Mouse (Mus musculus): Measurements from ENCODE around the gene Wdr48. TPM values are rescaled to one million over a fixed set of nuclear protein-coding genes. Genes with fewer than 3 reads are reported as not detected.
A peak's percentile ranks its signal among the peaks of the same experiment; 100 is the strongest.

Wdr48 gene
- polyA plus RNA-seq, 1 experiment from 2014 or later, result 75.6 TPM

GRCm38 (mm10) chr9:119909931-119910330 is 15.3 kb downstream of the Wdr48 start:
- H3K4me1 ChIP-seq (ENCODE audit: control insufficient read depth, insufficient read depth, low read length), result no peaks in the 10 kb centered on the region
- no peak overlapping the region for H3K9ac ChIP-seq (replicated peaks; ENCODE audit: low read length)
- H3K4me3 ChIP-seq (replicated peaks; ENCODE audit: low read depth, low read length), result no peak overlapping the region
- H3K36me3 ChIP-seq (ENCODE audit: control insufficient read depth, insufficient read depth, low read length), result peaks cover 98% of the 10 kb centered on the region
- H3K27me3 ChIP-seq (ENCODE audit: control insufficient read depth, insufficient read depth, low read length), result no peaks in the 10 kb centered on the region
- H3K9me3 ChIP-seq (ENCODE audit: control insufficient read depth, low read length), result no peaks in the 10 kb centered on the region
- H3K27ac ChIP-seq (replicated peaks; ENCODE audit: low read depth, low read length), result no peak overlapping the region
- WGBS, result 90% methylated on average over 3 of the region's 3 CpGs
- ATAC-seq (ENCODE audit: low FRiP score, low TSS enrichment) (no peak), DNase-seq (no peak)
- H3K4me2 ChIP-seq (ENCODE audit: low read length), result no peak overlapping the region

DNA sequence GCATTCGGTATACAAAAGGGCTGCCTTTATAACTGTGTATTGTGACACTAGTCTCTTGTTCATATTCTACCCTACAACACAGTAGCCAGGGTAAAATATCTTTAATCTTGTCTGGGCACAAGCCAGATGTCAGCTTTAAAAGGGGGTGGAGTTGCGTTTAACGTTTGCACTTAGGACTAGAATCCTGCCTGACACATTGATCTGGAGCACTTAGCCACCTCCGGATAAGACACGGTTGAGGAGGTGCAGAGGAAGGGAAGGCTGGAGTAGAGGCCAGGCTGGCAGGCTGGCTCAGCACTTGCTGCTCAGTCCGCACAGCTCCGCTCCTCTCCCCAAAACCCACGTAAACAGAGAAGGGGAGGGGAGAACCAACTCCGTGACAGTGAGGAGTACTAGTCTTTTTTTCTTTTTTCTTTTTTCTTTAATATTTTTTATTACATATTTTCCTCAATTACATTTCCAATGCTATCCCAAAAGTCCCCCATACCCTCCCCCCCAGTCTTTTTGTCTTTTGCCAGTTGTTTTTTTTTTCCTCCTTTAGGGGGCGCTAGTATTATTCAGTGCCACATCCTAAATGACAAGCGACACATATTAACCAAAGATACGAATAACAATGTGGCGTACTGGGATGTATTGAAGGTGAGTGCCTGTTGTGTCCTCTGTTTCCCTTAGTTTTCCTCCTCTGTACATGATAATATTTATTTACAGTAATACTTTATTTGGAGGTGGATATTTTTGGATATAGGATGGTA is 18.6 kb downstream of the Wdr48 start:
- no peak overlapping the region for H3K9ac ChIP-seq (replicated peaks; ENCODE audit: low read length)
- no peaks in the 10 kb centered on the region for H3K27me3 ChIP-seq (ENCODE audit: control insufficient read depth, insufficient read depth, low read length)
- no peaks in the 10 kb centered on the region for H3K4me1 ChIP-seq (ENCODE audit: control insufficient read depth, insufficient read depth, low read length)
- peaks cover 93% of the 10 kb centered on the region for H3K36me3 ChIP-seq (ENCODE audit: control insufficient read depth, insufficient read depth, low read length)
- peak; percentile 53 for DNase-seq
- H3K27ac ChIP-seq (replicated peaks; ENCODE audit: low read depth, low read length), result no peak overlapping the region
- no peak for ATAC-seq (ENCODE audit: low FRiP score, low TSS enrichment)
- H3K4me3 ChIP-seq (replicated peaks; ENCODE audit: low read depth, low read length), result no peak overlapping the region
- H3K4me2 ChIP-seq (ENCODE audit: low read length), result no peak overlapping the region
- H3K9me3 ChIP-seq (ENCODE audit: control insufficient read depth, low read length), result no peaks in the 10 kb centered on the region
- WGBS, result 71% methylated on average over 13 of the region's 13 CpGs

GRCm38 (mm10) chr9:119919858-119920257 is 25.2 kb downstream of the Wdr48 start:
- 88% methylated on average over 1 of the region's 1 CpGs for WGBS
- Histone ChIP-seq H3K9me3 (ENCODE audit: control insufficient read depth, low read length) (no peaks in the 10 kb centered on the region), H3K4me3 (replicated peaks; ENCODE audit: low read depth, low read length) (no peak overlapping the region), H3K27me3 (ENCODE audit: control insufficient read depth, insufficient read depth, low read length) (no peaks in the 10 kb centered on the region), H3K4me1 (ENCODE audit: control insufficient read depth, insufficient read depth, low read length) (no peaks in the 10 kb centered on the region), H3K36me3 (ENCODE audit: control insufficient read depth, insufficient read depth, low read length) (peaks cover 91% of the 10 kb centered on the region), H3K27ac (replicated peaks; ENCODE audit: low read depth, low read length) (no peak overlapping the region), H3K9ac (replicated peaks; ENCODE audit: low read length) (no peak overlapping the region), H3K4me2 (ENCODE audit: low read length) (no peak overlapping the region)
- no peak for ATAC-seq (ENCODE audit: low FRiP score, low TSS enrichment)
- DNase-seq, result no peak

GRCm38 (mm10) chr9:119923462-119923861 is 28.8 kb downstream of the Wdr48 start:
- H3K36me3 ChIP-seq (ENCODE audit: control insufficient read depth, insufficient read depth, low read length), result peaks cover 95% of the 10 kb centered on the region
- no peak overlapping the region for H3K9ac ChIP-seq (replicated peaks; ENCODE audit: low read length)
- H3K4me3 ChIP-seq (replicated peaks; ENCODE audit: low read depth, low read length), result no peak overlapping the region
- WGBS, result 96% methylated on average over 4 of the region's 4 CpGs
- H3K27ac ChIP-seq (replicated peaks; ENCODE audit: low read depth, low read length), result no peak overlapping the region
- no peaks in the 10 kb centered on the region for H3K27me3 ChIP-seq (ENCODE audit: control insufficient read depth, insufficient read depth, low read length)
- no peaks in the 10 kb centered on the region for H3K9me3 ChIP-seq (ENCODE audit: control insufficient read depth, low read length)
- H3K4me2 ChIP-seq (ENCODE audit: low read length), result no peak overlapping the region
- ATAC-seq (ENCODE audit: low FRiP score, low TSS enrichment) (no peak), DNase-seq (no peak)
- no peaks in the 10 kb centered on the region for H3K4me1 ChIP-seq (ENCODE audit: control insufficient read depth, insufficient read depth, low read length)

DNA sequence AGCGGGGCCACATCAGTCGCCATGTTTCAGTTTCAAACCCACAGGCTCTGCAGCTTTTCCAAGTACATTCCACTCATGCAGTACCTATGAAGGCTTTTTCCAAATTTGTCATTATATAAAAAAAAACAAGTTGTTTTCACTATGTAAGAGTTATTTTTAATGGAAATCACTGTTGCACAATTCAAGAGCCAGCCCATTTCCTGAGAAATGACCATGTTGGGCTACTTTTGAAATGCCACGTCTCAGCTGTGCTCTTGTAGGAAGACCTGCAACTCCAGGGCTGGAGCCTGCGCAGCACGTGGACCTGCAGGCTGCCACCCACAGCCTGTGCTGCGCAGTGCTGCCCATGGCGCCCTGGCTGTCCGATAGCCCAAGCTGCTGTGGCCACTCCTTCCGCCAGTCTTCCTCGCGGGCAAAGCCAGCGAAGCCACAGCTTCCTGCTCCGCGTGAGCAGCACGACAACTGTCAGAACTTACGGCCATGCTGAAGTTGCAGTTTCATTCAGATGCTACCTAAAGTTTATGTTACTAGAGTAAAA is 30.5 kb downstream of the Wdr48 start:
- 94% methylated on average over 16 of the region's 16 CpGs for WGBS
- DNase-seq, result no peak
- Histone ChIP-seq H3K4me2 (ENCODE audit: low read length) (no peak overlapping the region), H3K27me3 (ENCODE audit: control insufficient read depth, insufficient read depth, low read length) (no peaks in the 10 kb centered on the region), H3K9ac (replicated peaks; ENCODE audit: low read length) (no peak overlapping the region), H3K36me3 (ENCODE audit: control insufficient read depth, insufficient read depth, low read length) (peaks cover 94% of the 10 kb centered on the region), H3K9me3 (ENCODE audit: control insufficient read depth, low read length) (no peaks in the 10 kb centered on the region), H3K27ac (replicated peaks; ENCODE audit: low read depth, low read length) (no peak overlapping the region), H3K4me3 (replicated peaks; ENCODE audit: low read depth, low read length) (no peak overlapping the region), H3K4me1 (ENCODE audit: control insufficient read depth, insufficient read depth, low read length) (no peaks in the 10 kb centered on the region)
- no peak for ATAC-seq (ENCODE audit: low FRiP score, low TSS enrichment)

- 80% methylated on average over 8 of the region's 8 CpGs for WGBS
- Histone ChIP-seq H3K27me3 (ENCODE audit: control insufficient read depth, insufficient read depth, low read length) (no peaks in the 10 kb centered on the region), H3K9me3 (ENCODE audit: control insufficient read depth, low read length) (no peaks in the 10 kb centered on the region), H3K9ac (replicated peaks; ENCODE audit: low read length) (no peak overlapping the region), H3K4me3 (replicated peaks; ENCODE audit: low read depth, low read length) (no peak overlapping the region), H3K4me2 (ENCODE audit: low read length) (no peak overlapping the region), H3K4me1 (ENCODE audit: control insufficient read depth, insufficient read depth, low read length) (no peaks in the 10 kb centered on the region), H3K27ac (replicated peaks; ENCODE audit: low read depth, low read length) (no peak overlapping the region), H3K36me3 (ENCODE audit: control insufficient read depth, insufficient read depth, low read length) (peaks cover 89% of the 10 kb centered on the region)
- ATAC-seq (ENCODE audit: low FRiP score, low TSS enrichment) (no peak), DNase-seq (no peak)
These were observed 31.1 kb downstream of the Wdr48 start for GRCm38 (mm10) chr9:119925729-119926128.

GRCm38 (mm10) chr9:119926497-119926896 is 31.8 kb downstream of the Wdr48 start:
- H3K27ac ChIP-seq (replicated peaks; ENCODE audit: low read depth, low read length), result no peak overlapping the region
- H3K4me1 ChIP-seq (ENCODE audit: control insufficient read depth, insufficient read depth, low read length), result no peaks in the 10 kb centered on the region
- DNase-seq (no peak), ATAC-seq (ENCODE audit: low FRiP score, low TSS enrichment) (no peak)
- WGBS, result 89% methylated on average over 5 of the region's 5 CpGs
- H3K27me3 ChIP-seq (ENCODE audit: control insufficient read depth, insufficient read depth, low read length), result no peaks in the 10 kb centered on the region
- H3K4me2 ChIP-seq (ENCODE audit: low read length), result no peak overlapping the region
- H3K9me3 ChIP-seq (ENCODE audit: control insufficient read depth, low read length), result no peaks in the 10 kb centered on the region
- no peak overlapping the region for H3K4me3 ChIP-seq (replicated peaks; ENCODE audit: low read depth, low read length)
- no peak overlapping the region for H3K9ac ChIP-seq (replicated peaks; ENCODE audit: low read length)
- peaks cover 84% of the 10 kb centered on the region for H3K36me3 ChIP-seq (ENCODE audit: control insufficient read depth, insufficient read depth, low read length)

DNA sequence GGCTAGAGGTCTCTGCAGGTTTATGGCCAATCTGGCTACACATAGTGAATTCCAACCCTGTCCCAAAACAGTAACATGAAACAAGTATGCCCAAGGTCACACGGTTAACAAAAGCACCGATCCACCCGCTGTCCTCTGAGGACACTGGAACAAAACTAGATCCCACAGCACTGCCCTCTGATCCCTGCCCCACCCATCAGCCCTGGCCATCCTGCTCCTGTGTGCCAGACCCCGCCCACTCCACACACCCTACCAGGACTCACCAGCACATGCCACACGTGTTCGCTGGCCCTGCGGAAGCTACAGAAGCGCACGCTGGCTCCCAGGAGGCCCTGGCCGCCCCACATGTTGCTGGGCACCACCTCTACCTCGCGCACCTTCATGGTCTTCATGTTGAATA is 37.7 kb downstream of the Wdr48 start:
- Histone ChIP-seq H3K36me3 (ENCODE audit: control insufficient read depth, insufficient read depth, low read length) (peaks cover 41% of the 10 kb centered on the region), H3K4me1 (ENCODE audit: control insufficient read depth, insufficient read depth, low read length) (peaks cover 6% of the 10 kb centered on the region), H3K27ac (replicated peaks; ENCODE audit: low read depth, low read length) (no peak overlapping the region), H3K4me2 (ENCODE audit: low read length) (no peak overlapping the region), H3K27me3 (ENCODE audit: control insufficient read depth, insufficient read depth, low read length) (no peaks in the 10 kb centered on the region), H3K9ac (replicated peaks; ENCODE audit: low read length) (no peak overlapping the region), H3K9me3 (ENCODE audit: control insufficient read depth, low read length) (no peaks in the 10 kb centered on the region), H3K4me3 (replicated peaks; ENCODE audit: low read depth, low read length) (no peak overlapping the region)
- whole genome bisulfite sequencing, result 92% methylated on average over 12 of the region's 12 CpGs
- ATAC-seq (ENCODE audit: low FRiP score, low TSS enrichment) (no peak), DNase-seq (no peak)

GRCm38 (mm10) chr9:119933675-119934074 is 39.0 kb downstream of the Wdr48 start:
- H3K9me3 ChIP-seq (ENCODE audit: control insufficient read depth, low read length), result no peaks in the 10 kb centered on the region
- H3K4me1 ChIP-seq (ENCODE audit: control insufficient read depth, insufficient read depth, low read length), result peaks cover 9% of the 10 kb centered on the region
- H3K4me3 ChIP-seq (replicated peaks; ENCODE audit: low read depth, low read length), result no peak overlapping the region
- DNase-seq (no peak), ATAC-seq (ENCODE audit: low FRiP score, low TSS enrichment) (no peak)
- WGBS, result 90% methylated on average over 6 of the region's 6 CpGs
- H3K27ac ChIP-seq (replicated peaks; ENCODE audit: low read depth, low read length), result no peak overlapping the region
- H3K27me3 ChIP-seq (ENCODE audit: control insufficient read depth, insufficient read depth, low read length), result no peaks in the 10 kb centered on the region
- H3K4me2 ChIP-seq (ENCODE audit: low read length), result no peak overlapping the region
- H3K36me3 ChIP-seq (ENCODE audit: control insufficient read depth, insufficient read depth, low read length), result peaks cover 28% of the 10 kb centered on the region
- no peak overlapping the region for H3K9ac ChIP-seq (replicated peaks; ENCODE audit: low read length)

Data from midbrain, embryonic 14.5 days (tissue).